Mouse (Mus musculus) CH12.LX (cell line): Measurements from ENCODE around the gene Fgfr2. TPM values are rescaled to one million over a fixed set of nuclear protein-coding genes. Genes with fewer than 3 reads are reported as not detected.

Experiments used
- DNase-seq: peaks from one replicate; pipeline ENCODE4 v3.0.0-alpha.2; 2013; ENCODE audit errors: extremely low read depth
- H3K27ac ChIP-seq: 2 replicates; pipeline ENCODE4 v1.5.1; 2012; ENCODE audit warnings: low read depth, mild to moderate bottlenecking, control low read depth, moderate library complexity; ENCODE audit not compliant: insufficient read depth
- H3K27me3 ChIP-seq: replicated peaks from 2 replicates; pipeline ENCODE3; 2012; ENCODE audit warnings: inconsistent platforms
- H3K36me3 ChIP-seq, 2 experiments: replicated peaks in 1 of 2; 2 replicates each; pipeline versions ENCODE3 to v1.6.1; 2012; ENCODE audit warnings: inconsistent platforms in 1 of 2, low read length in 1 of 2, mild to moderate bottlenecking in 1 of 2, mixed read lengths in 1 of 2, moderate library complexity in 1 of 2; ENCODE audit not compliant: control insufficient read depth in 1 of 2, insufficient read depth in 1 of 2
- H3K4me1 ChIP-seq, 2 experiments: 2 replicates each; pipeline ENCODE4 v1.6.1; 2012; ENCODE audit warnings: inconsistent platforms in 1 of 2, moderate library complexity in 1 of 2; ENCODE audit not compliant: insufficient read depth in 2 of 2, control insufficient read depth in 1 of 2
- H3K4me2 ChIP-seq: 2 replicates; pipeline ENCODE4 v1.6.1; 2012; ENCODE audit warnings: low read depth, mild to moderate bottlenecking, control low read depth; ENCODE audit not compliant: poor library complexity, insufficient read depth, severe bottlenecking
- H3K4me3 ChIP-seq, 3 experiments: fragments of 150-350 bp in 1 of 3; sonication (generic) in 1 of 3; replicated peaks in 1 of 3; 2 replicates each; pipeline versions ENCODE3 to v1.5.1; 2011 to 2012; ENCODE audit warnings: low read depth in 2 of 3, low read length in 2 of 3, mild to moderate bottlenecking in 2 of 3, moderate library complexity in 2 of 3, control low read depth in 1 of 3, improper control_type of control experiment in 1 of 3, inconsistent platforms in 1 of 3, mixed read lengths in 1 of 3; ENCODE audit not compliant: poor library complexity in 1 of 3
- H3K79me2 ChIP-seq: replicated peaks from 2 replicates; pipeline ENCODE4 v1.6.1; 2012; ENCODE audit warnings: mild to moderate bottlenecking, moderate library complexity; ENCODE audit not compliant: control insufficient read depth, poor library complexity, insufficient read depth, severe bottlenecking; ENCODE audit errors: extremely low read depth
- H3K9ac ChIP-seq: 2 replicates; pipeline ENCODE4 v1.6.1; 2012; ENCODE audit warnings: low read depth, mild to moderate bottlenecking, control low read depth, moderate library complexity; ENCODE audit not compliant: insufficient read depth
- H3K9me3 ChIP-seq: replicated peaks from 2 replicates; pipeline ENCODE3; 2012; ENCODE audit warnings: low read length, inconsistent platforms, mixed read lengths
- BHLHE40 ChIP-seq: IDR thresholded peaks from 2 replicates; pipeline ENCODE4 v1.6.1; 2011; ENCODE audit warnings: mild to moderate bottlenecking, low read depth, low read length, improper control_type of control experiment
- CHD2 ChIP-seq: IDR thresholded peaks from 2 replicates; pipeline ENCODE4 v1.6.1; 2011; ENCODE audit warnings: low read length, improper control_type of control experiment
- GABPA ChIP-seq: IDR thresholded peaks from 2 replicates; pipeline ENCODE4 v1.6.1; 2012; ENCODE audit warnings: low read depth, low read length, improper control_type of control experiment, inconsistent platforms; ENCODE audit not compliant: insufficient replicate concordance
- JUND ChIP-seq: conservative IDR thresholded peaks from 2 replicates; pipeline ENCODE4 v1.6.1; 2011; ENCODE audit warnings: low read depth, low read length, improper control_type of control experiment
- KAT2A ChIP-seq: IDR thresholded peaks from 2 replicates; pipeline ENCODE4 v1.6.1; 2012; ENCODE audit warnings: low read length, improper control_type of control experiment, inconsistent platforms; ENCODE audit not compliant: insufficient replicate concordance
- MAFK ChIP-seq: IDR thresholded peaks from 2 replicates; pipeline ENCODE4 v1.6.1; 2011; ENCODE audit warnings: low read length, improper control_type of control experiment; ENCODE audit not compliant: insufficient replicate concordance
- MAZ ChIP-seq: IDR thresholded peaks from 2 replicates; pipeline ENCODE4 v1.6.1; 2012; ENCODE audit warnings: low read depth, mild to moderate bottlenecking, inconsistent platforms, low read length, improper control_type of control experiment, moderate library complexity
- MXI1 ChIP-seq: IDR thresholded peaks from 2 replicates; pipeline ENCODE4 v1.6.1; 2011; ENCODE audit warnings: mild to moderate bottlenecking, low read depth, low read length, improper control_type of control experiment
- MYC ChIP-seq: IDR thresholded peaks from 2 replicates; pipeline ENCODE4 v1.6.1; 2011; ENCODE audit warnings: low read depth, mild to moderate bottlenecking, improper control_type of control experiment, low read length
- NELFE ChIP-seq: IDR thresholded peaks from 2 replicates; pipeline ENCODE4 v1.6.1; 2011; ENCODE audit warnings: low read depth, low read length, improper control_type of control experiment
- PAX5 ChIP-seq: IDR thresholded peaks from 2 replicates; pipeline ENCODE4 v1.6.1; 2012; ENCODE audit warnings: low read length, inconsistent platforms, mixed read lengths
- POLR2A ChIP-seq: IDR thresholded peaks from 2 replicates; pipeline ENCODE4 v1.6.1; 2011; ENCODE audit warnings: low read depth, mild to moderate bottlenecking, improper control_type of control experiment, low read length
- RAD21 ChIP-seq: IDR thresholded peaks from 2 replicates; pipeline ENCODE4 v1.6.1; 2011; ENCODE audit warnings: low read depth, mild to moderate bottlenecking, low read length, improper control_type of control experiment, moderate library complexity
- RCOR1 ChIP-seq: conservative IDR thresholded peaks from 2 replicates; pipeline ENCODE4 v1.6.1; 2012; ENCODE audit warnings: low read depth, mild to moderate bottlenecking, inconsistent platforms, low read length, improper control_type of control experiment
- SMC3 ChIP-seq: IDR thresholded peaks from 2 replicates; pipeline ENCODE4 v1.6.1; 2011; ENCODE audit warnings: low read depth, low read length, improper control_type of control experiment
- TBP ChIP-seq: conservative IDR thresholded peaks from 2 replicates; pipeline ENCODE4 v1.6.1; 2011; ENCODE audit warnings: low read depth, low read length, improper control_type of control experiment
- TCF12 ChIP-seq: IDR thresholded peaks from 2 replicates; pipeline ENCODE4 v1.6.1; 2014; ENCODE audit warnings: low read depth, mild to moderate bottlenecking, inconsistent platforms, low read length, improper control_type of control experiment
- UBTF ChIP-seq: IDR thresholded peaks from 2 replicates; pipeline ENCODE4 v1.6.1; 2012; ENCODE audit warnings: low read depth, mild to moderate bottlenecking, inconsistent platforms, low read length, improper control_type of control experiment, moderate library complexity
- ZC3H11A ChIP-seq: IDR thresholded peaks from 2 replicates; pipeline ENCODE4 v1.6.1; 2012; ENCODE audit warnings: low read depth, mild to moderate bottlenecking, inconsistent platforms, low read length, improper control_type of control experiment
- ZKSCAN1 ChIP-seq: IDR thresholded peaks from 2 replicates; pipeline ENCODE4 v1.6.1; 2012; ENCODE audit warnings: low read depth, inconsistent platforms, low read length, improper control_type of control experiment, borderline replicate concordance
- dilution Hi-C: fragments of 300-500 bp; cut with MboI; formaldehyde crosslinking; loops from 2 replicates; pipeline ENCODE4 v1.14.3; 2020; ENCODE audit warnings: low sequenced_read_pairs; ENCODE audit not compliant: extremely low pct_unique_long_range_greater_than_20kb, extremely low pct_ligation_motif_present
- in situ Hi-C: fragments of 300-500 bp; cut with MboI; formaldehyde crosslinking; loops from 3 replicates; pipeline ENCODE4 v1.14.3; 2019; ENCODE audit warnings: low sequenced_read_pairs, low pct_ligation_motif_present, low pct_unique_long_range_greater_than_20kb, mixed read lengths
- polyA plus RNA-seq: library from polyadenylated mRNA; unstranded; fragments of >175 nt; gene quantifications from 2 replicates; pipeline ENCODE4 v1.2.1, GENCODE M21; 2012; ENCODE audit warnings: low read depth; ENCODE audit not compliant: insufficient read length
- total RNA-seq, 2 experiments: library from RNA; depleted of rRNA; stranded (reverse); fragments of 300-350 nt in 1 of 2; fragments of >200 nt in 1 of 2; gene quantifications; 2 replicates each; pipeline ENCODE4 v1.2.3; 2012 to 2014

Fgfr2 gene
- total and polyA plus RNA-seq, 3 experiments = not detected

DNA sequence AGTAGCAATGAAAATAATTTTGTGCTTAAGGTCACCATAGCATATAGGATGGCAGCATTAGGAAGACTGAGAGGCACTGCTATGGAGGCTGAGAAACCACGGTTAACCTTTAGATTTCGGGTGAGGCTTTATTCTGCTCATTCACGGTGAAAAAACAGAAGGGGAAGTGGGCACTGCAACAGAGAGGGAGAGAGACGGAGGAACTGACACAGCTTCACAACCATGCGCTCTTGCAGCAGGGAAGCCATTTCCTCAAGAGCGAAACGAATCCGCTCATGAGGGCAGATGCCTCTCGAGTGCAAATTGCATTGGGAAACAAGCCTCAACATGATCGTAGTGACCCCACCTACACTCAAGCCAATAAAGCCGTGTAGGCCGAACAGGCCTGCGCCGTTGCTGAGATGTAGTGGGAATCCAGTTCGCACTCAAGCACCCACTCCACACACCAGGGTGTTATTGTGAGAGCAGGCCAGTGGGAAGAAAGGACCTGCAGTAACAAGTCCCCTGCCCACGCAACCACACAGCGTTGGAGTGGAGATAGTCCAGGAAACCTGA is 2275.9 kb downstream of the Fgfr2 start (continued):
- TF ChIP-seq BHLHE40 (no peak), NELFE (no peak), MXI1 (no peak), RAD21 (no peak), MAZ (no peak), PAX5 (no peak), UBTF (no peak), ZC3H11A (no peak), TCF12 (no peak), ZKSCAN1 (no peak), CHD2 (no peak), POLR2A (no peak), TBP (no peak), SMC3 (no peak)

DNA sequence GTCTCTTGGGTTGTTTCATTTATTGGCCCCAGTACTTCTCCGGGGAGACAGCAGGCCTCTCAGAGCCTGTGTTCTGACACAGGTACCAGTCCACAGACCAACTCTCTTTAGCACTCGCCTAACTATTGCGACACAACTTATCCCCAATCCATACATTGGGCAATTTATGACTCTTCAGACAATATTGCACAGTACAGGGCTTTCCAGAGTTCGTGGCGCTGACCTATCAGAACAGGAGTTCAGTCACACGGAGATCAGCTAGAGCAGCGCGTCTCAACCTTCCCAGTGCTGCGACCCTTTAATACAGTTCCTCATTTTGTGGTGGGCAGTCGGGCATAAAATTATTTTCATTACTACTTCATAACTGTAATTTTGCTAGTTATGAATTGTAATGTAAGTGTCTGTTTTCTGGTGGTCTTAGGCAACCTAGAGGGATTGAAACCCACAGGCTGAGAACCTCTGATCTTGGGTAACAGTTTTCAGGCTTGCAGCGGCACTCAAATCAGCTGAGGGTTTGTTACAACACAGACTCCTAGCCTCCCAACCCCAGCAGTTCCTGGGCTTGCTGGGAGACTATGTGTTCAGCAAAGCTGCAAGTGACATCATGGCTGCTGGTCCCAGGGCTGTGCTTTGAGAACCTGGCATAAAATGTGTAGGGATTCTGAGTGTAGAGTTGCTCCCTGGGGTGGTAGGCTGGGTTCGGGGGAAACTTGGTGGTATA is 2283.6 kb downstream of the Fgfr2 start:
- Histone ChIP-seq H3K27me3 (peaks cover 43% of the 10 kb centered on the region), H3K27ac (no peak overlapping the region), H3K36me3 (no peaks in the 10 kb centered on the region), H3K9me3 (no peaks in the 10 kb centered on the region), H3K4me2 (no peak overlapping the region), H3K4me1 (no peaks in the 10 kb centered on the region), H3K9ac (no peak overlapping the region), H3K79me2 (no peaks in the 10 kb centered on the region), H3K4me3 (no peak overlapping the region)
- no peak for DNase-seq
- dilution Hi-C loops (no loop called here), in situ Hi-C loops (no loop called here)
- no peak for TF ChIP-seq MYC
- TF ChIP-seq MAFK = no peak

DNA sequence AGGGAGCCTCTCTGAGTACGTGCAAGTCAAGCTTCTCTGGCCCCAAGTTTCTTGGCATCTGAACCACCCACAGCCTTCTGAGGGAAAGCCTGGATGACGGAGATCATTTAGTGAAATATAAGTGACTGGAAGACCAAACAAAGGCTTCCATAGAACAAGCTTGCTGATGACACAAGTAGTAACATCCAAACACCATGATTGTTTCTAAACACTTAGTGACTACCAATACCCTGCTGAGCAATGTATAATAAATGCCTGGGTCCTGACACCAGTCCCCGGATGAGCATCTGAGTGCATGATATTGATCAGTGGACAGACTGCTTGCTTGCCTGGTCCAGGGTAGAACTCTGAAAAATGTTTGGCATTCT is 2284.5 kb downstream of the Fgfr2 start:
- H3K9me3 ChIP-seq = no peaks in the 10 kb centered on the region
- in situ Hi-C loops = no loop called here
- H3K4me1 ChIP-seq = peaks cover 0 to 5% of the 10 kb centered on the region in 2 experiments; a peak in 3 of 4 replicates
- no peak overlapping the region for H3K4me3 ChIP-seq
- no peaks in the 10 kb centered on the region for H3K36me3 ChIP-seq
- TF ChIP-seq RCOR1 (no peak), TBP (no peak), KAT2A (no peak), ZKSCAN1 (no peak), JUND (no peak), BHLHE40 (no peak), GABPA (no peak)
- H3K9ac ChIP-seq = no peak overlapping the region
- H3K27ac ChIP-seq = no peak overlapping the region
- no peak for DNase-seq
- no peak overlapping the region for H3K4me2 ChIP-seq
- H3K27me3 ChIP-seq = peaks cover 46% of the 10 kb centered on the region
- H3K79me2 ChIP-seq = no peaks in the 10 kb centered on the region
- dilution Hi-C loops = no loop called here
